Mouse (Mus musculus) cerebellum, adult 2 months (tissue): ENCODE data around the gene B430305J03Rik. TPM values are rescaled to one million over a fixed set of nuclear protein-coding genes. Genes with fewer than 3 reads are reported as not detected.

Source experiments
- DNase-seq, 2 experiments: peaks; one replicate each; pipeline ENCODE4 v3.0.0; 2021
- H3K27ac ChIP-seq: fragments of 200-500 bp; 2 replicates; pipeline ENCODE4 v1.5.1; 2012; ENCODE audit warnings: low read length, control low read depth, inconsistent platforms; ENCODE audit not compliant: insufficient read depth
- H3K27me3 ChIP-seq: fragments of 200-500 bp; 2 replicates; pipeline ENCODE4 v1.6.1; 2012; ENCODE audit warnings: inconsistent platforms, mild to moderate bottlenecking, low read length, moderate library complexity; ENCODE audit not compliant: control insufficient read depth, insufficient read depth
- H3K4me1 ChIP-seq: fragments of 200-500 bp; 2 replicates; pipeline ENCODE4 v1.6.1; 2011; ENCODE audit warnings: low read length; ENCODE audit not compliant: control insufficient read depth, insufficient read depth
- H3K4me3 ChIP-seq: fragments of 200-500 bp; replicated peaks from 2 replicates; pipeline ENCODE3; 2011; ENCODE audit warnings: mild to moderate bottlenecking, low read depth, low read length, control low read depth; ENCODE audit not compliant: insufficient read depth
- CTCF ChIP-seq: fragments of 200-500 bp; IDR thresholded peaks from 2 replicates; pipeline ENCODE4 v1.5.1; 2011; ENCODE audit warnings: low read depth, mild to moderate bottlenecking, control low read depth, low read length, moderate library complexity, borderline replicate concordance; ENCODE audit not compliant: insufficient read depth
- POLR2A ChIP-seq: fragments of 200-500 bp; IDR thresholded peaks from 2 replicates; pipeline ENCODE4 v1.6.1; 2011; ENCODE audit warnings: low read length, control low read depth, borderline replicate concordance; ENCODE audit not compliant: insufficient read depth
- WGBS: fragments of 180-500 bp; shearing (Covaris S2); methylation state at CpG from one replicate; pipeline ENCODE4 v1.1.7; 2018; 5-methylcytosine and 5-hydroxymethylcytosine counted together
- polyA plus RNA-seq: library from polyadenylated mRNA; depleted of rRNA; stranded (reverse); fragments of >200 nt; gene quantifications from 2 replicates; pipeline ENCODE4 v1.2.3, GENCODE M21; 2012; rRNA removed

The B430305J03Rik gene
- 0.22 and 0.44 TPM in 2 replicates for polyA plus RNA-seq

DNA sequence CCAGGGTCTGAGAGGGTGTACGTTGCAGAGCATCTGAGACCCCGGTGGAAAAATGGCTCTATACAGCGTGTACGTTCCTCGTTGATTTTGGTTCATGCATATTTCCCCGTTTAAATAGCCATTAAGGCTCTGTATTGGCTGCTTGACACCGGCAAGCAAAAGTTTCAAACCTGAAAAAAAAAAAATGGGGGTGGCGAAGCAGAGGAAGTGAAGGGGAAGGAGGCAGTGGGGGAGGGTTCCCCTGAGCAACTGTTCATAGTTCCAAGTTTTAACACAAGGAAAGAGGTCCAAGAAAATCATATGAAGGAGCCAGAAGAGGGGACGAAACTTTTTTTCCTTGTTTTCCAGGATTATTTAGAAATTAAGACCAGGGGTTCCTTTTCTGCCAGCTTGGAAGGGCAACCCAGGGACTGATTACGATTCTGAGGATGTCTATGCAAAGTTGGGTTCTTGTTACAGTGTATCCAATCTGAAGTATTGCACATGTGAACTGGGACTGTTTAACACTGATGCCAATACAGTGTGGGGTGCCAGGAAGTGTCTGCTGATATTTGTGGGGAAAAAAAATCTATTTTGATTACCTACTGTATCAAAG, at the start of gene B430305J03Rik:
B430305J03Rik (minus strand) TSS at position 173 of the 595 bp plus-strand sequence.
- H3K27me3 ChIP-seq: no peaks in the 10 kb centered on the region
- H3K27ac ChIP-seq: no peak within 1 kb of the TSS
- H3K4me1 ChIP-seq: no peaks in the 10 kb centered on the region
- WGBS: 4% methylated on average over 10 of the region's 10 CpGs
- TF ChIP-seq POLR2A (no peak), CTCF (no peak)
- DNase-seq: no peak
- H3K4me3 ChIP-seq: peak within 1 kb of the TSS; percentile 54

GRCm38 (mm10) chr3:61409683-61410082, 43.9 kb upstream of the B430305J03Rik start:
- H3K4me1 ChIP-seq: no peaks in the 10 kb centered on the region
- no peaks in the 10 kb centered on the region for H3K27me3 ChIP-seq
- no peak for DNase-seq
- WGBS: 82% methylated on average over 6 of the region's 6 CpGs
- no peak overlapping the region for H3K27ac ChIP-seq
- H3K4me3 ChIP-seq: no peak overlapping the region
- TF ChIP-seq POLR2A (no peak), CTCF (no peak)

DNA sequence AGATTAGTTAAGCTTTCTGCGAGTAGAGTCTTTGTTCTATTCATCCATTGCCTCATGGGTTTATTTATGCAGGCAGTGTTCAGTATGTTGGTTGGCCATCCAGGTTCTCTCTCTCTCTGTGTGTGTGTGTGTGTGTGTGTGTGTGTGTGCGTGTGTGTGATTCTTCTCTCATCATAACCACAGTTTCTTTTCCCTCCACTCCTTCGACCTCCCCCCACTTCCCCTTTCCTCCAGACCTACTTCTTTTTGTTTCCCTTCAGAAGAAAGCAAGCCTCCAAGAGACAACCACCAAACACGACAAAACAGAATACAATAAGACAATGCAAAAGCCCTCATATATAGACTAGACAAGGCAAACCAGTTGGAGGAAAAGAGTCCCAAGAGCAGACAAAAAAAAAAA, 41.2 kb upstream of the B430305J03Rik start:
- Histone ChIP-seq H3K4me1 (no peaks in the 10 kb centered on the region), H3K27ac (no peak overlapping the region), H3K4me3 (no peak overlapping the region), H3K27me3 (no peaks in the 10 kb centered on the region)
- no peak for DNase-seq
- no peak for TF ChIP-seq POLR2A
- no peak for TF ChIP-seq CTCF
- WGBS: 76% methylated on average over 4 of the region's 4 CpGs

DNA sequence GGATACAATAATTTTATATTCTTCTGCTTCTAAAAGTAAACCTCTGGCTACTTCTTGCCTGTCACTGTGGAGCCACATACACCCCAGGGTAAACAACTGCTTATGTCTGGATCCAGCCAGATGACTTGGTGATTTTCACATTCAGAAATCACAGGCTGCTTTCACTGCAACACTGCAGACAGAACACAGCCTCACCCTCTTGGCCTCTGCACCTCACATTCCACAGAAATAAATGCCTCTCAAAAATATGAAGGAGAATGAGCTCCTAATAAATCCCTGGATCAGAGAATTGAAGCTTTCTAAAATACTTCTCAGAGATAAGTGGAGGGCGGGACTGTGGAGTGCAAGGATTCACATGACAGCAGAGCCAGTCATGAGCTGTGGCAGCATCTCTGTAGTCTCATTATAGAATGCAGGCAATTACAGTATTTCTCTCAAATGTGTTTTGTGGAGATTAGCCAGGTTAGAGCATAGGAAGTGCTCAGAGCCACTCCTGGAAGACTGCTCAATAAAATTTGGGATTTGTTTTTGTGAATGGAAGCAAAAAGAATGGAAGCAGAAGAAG, 35.2 kb upstream of the B430305J03Rik start:
- no peaks in the 10 kb centered on the region for H3K27me3 ChIP-seq
- WGBS: 66% methylated on average over 1 of the region's 1 CpGs

DNA sequence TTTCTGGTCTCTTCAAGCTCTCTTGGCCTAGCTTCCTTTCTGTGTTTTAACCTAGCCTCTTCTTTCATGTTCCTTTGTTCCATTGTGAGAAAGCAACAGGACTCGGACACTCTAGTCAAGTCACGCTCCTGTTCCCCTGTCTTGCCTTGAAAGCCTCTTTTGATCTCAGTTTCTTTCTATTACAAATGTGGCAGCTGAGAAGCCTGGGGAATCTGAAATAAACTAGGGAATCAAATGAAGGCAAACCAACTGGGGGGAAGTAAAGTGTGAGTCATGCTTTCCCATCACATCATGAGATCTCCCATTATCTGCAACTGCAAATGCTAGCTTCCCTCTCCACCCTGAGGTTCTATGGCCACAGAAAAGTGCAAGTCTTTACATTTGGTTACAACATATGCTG, 31.0 kb upstream of the B430305J03Rik start:
- Histone ChIP-seq H3K4me1 (no peaks in the 10 kb centered on the region), H3K4me3 (no peak overlapping the region), H3K27ac (no peak overlapping the region), H3K27me3 (no peaks in the 10 kb centered on the region)
- TF ChIP-seq CTCF: no peak
- TF ChIP-seq POLR2A: no peak
- WGBS: 31% methylated on average over 2 of the region's 2 CpGs
- no peak for DNase-seq

More for the DNA sequence above, 35.2 kb upstream of the B430305J03Rik start:
- no peak for DNase-seq
- Histone ChIP-seq H3K27ac (no peak overlapping the region), H3K4me3 (no peak overlapping the region), H3K4me1 (no peaks in the 10 kb centered on the region)
- TF ChIP-seq CTCF (no peak), POLR2A (no peak)

- WGBS: 87% methylated on average over 3 of the region's 3 CpGs
- no peaks in the 10 kb centered on the region for H3K27me3 ChIP-seq
- no peaks in the 10 kb centered on the region for H3K4me1 ChIP-seq
These were observed 29.6 kb upstream of the B430305J03Rik start for GRCm38 (mm10) chr3:61395382-61395781.

DNA sequence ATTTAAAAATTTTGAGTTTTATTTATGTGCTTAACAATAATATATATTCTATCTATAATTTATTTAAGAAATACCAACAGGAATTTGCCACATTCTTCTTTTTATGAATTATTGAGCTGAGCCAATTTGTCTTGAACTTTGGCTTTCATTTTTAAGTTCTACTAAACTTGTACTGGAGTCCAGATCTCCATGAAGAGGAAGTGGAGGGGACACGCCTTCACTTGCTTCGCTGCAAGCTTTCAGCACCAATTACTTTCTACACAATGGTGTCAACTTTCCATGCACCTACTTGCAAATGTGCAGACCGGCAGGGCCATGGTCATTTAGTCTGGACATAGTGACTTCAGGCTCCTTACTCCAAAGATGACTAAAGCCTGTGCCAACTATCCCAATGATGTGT, 27.8 kb upstream of the B430305J03Rik start:
- WGBS: 69% methylated on average over 3 of the region's 3 CpGs
- H3K27ac ChIP-seq: no peak overlapping the region
- H3K4me1 ChIP-seq: no peaks in the 10 kb centered on the region
- DNase-seq: no peak
- no peak overlapping the region for H3K4me3 ChIP-seq
- H3K27me3 ChIP-seq: no peaks in the 10 kb centered on the region
- TF ChIP-seq CTCF (no peak), POLR2A (no peak)

More at GRCm38 (mm10) chr3:61395382-61395781, 29.6 kb upstream of the B430305J03Rik start:
- Histone ChIP-seq H3K27ac (no peak overlapping the region), H3K4me3 (no peak overlapping the region)
- no peak for DNase-seq
- TF ChIP-seq CTCF (no peak), POLR2A (no peak)

DNA sequence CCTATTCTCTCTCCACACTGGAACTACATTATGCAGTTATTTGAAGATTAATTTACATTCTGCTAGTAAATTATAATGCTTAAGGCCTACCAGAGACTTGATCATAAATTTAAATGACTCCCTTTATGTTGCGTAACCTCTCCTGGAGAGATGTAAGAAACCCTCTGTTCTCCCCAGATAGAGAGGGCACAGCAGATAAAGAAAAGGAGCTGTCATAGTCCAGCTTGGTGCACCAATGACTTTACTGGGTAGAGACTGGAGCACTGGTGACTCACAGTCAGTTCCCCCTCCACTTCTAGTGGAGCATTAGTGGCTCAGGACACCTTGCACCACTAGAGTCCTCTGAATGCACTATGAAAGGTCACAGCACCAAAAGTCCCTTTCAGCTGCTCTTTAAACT, 27.1 kb upstream of the B430305J03Rik start:
- Histone ChIP-seq H3K27ac (no peak overlapping the region), H3K27me3 (no peaks in the 10 kb centered on the region), H3K4me3 (no peak overlapping the region), H3K4me1 (no peaks in the 10 kb centered on the region)
- DNase-seq: no peak
- 92% methylated on average over 1 of the region's 1 CpGs for WGBS
- TF ChIP-seq POLR2A (no peak), CTCF (no peak)
